Mouse (Mus musculus) thymus, adult 2 months (tissue): Measurements from ENCODE around the gene Gpr84.

Experiments used
- CTCF ChIP-seq: fragments of 200-500 bp; IDR thresholded peaks from 2 replicates; pipeline ENCODE4 v1.5.1; 2012; ENCODE audit warnings: mild to moderate bottlenecking, control low read depth, low read length, moderate library complexity, borderline replicate concordance; ENCODE audit not compliant: control insufficient read depth, poor library complexity, insufficient read depth; ENCODE audit errors: extremely low read depth
- POLR2A ChIP-seq: fragments of 200-500 bp; IDR thresholded peaks from 2 replicates; pipeline ENCODE4 v1.6.1; 2012; ENCODE audit warnings: mild to moderate bottlenecking, low read length, control low read depth, moderate library complexity; ENCODE audit not compliant: control insufficient read depth, poor library complexity, insufficient read depth; ENCODE audit errors: extremely low read depth

DNA sequence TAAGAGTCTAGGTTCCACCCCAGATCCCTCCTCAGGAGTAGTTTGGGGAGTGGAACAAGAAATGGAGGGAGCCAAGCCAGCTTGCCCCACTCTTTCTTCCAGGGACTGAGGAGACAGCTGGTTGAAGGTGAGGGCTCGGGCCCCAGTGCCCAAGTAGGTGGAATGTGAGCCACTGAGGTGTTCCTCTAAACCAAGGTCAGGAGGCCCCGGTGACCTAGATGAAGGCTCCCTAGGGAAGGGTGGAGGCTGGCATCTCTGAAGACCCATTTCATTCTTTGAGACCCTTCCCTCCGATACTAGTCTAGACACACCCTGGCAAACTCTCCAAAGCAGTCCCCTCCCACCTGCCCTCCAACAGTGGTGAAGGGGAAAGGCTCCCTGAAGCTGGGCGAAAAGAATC lies 12.0 kb upstream of the Gpr84 start:
- TF ChIP-seq CTCF = no peak
- TF ChIP-seq POLR2A = no peak
